ENCODE assay signal across 35 mouse cellular contexts in the genomic region with DNA sequence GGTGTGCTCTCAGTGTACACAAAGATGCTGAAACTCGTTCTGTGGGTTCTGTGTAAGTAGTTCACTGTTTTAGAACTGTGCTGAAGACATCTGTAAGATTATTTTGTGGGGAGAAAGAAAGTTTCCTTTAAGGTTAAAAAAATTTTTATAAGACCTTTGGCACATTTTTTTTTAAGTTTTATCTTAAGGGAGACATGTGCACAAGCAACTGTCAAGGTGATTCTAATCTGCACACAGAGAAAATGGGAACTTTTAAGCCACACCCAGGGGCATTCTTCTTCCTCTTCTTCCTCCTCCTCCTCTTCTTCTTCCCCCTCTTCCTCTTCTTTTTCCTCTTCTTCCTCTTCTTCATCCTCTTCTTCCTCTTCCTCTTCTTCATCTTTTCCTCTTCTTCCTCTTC.
"Had no signal": no experiment of that assay in that cellular context is flagged by ENCODE, and none has a peak within 500 bp of the region (broad histone marks: within the 10 kb centered on the region; RNA-seq: fewer than 3 reads in every experiment).

No protein-coding gene starts in this region.

- H3K4me1 ChIP-seq: heart, embryonic 13.5 days; heart, embryonic 15.5 days; hindbrain, embryonic 12.5 days; hindbrain, embryonic 13.5 days; hindbrain, embryonic 15.5 days; intestine, embryonic 15.5 days; kidney, embryonic 15.5 days had no signal

- H3K4me2 ChIP-seq: heart, embryonic 11.5 days; heart, embryonic 12.5 days; heart, embryonic 13.5 days; heart, embryonic 15.5 days; hindbrain, embryonic 12.5 days; hindbrain, embryonic 13.5 days; hindbrain, embryonic 14.5 days; hindbrain, embryonic 15.5 days; intestine, embryonic 15.5 days; kidney, embryonic 15.5 days had no signal

- H3K27ac ChIP-seq: heart, embryonic 10.5 days; heart, embryonic 13.5 days; heart, embryonic 15.5 days; hindbrain, embryonic 10.5 days; hindbrain, embryonic 12.5 days; hindbrain, embryonic 13.5 days; hindbrain, embryonic 14.5 days; hindbrain, embryonic 15.5 days; hindbrain, postnatal 0 days; intestine, embryonic 15.5 days; kidney, embryonic 15.5 days; kidney, postnatal 0 days; layer of hippocampus, adult 2 months had no signal

- DNase-seq: heart, postnatal 10 days; heart, postnatal 14 days; heart, postnatal 36 days; heart, postnatal 4 days; kidney, adult 11 months; kidney, adult 18-20 months; kidney, adult 2 months; kidney, adult 8-10 months; kidney, adult 9 months; kidney, postnatal 10 days; kidney, postnatal 14 days; kidney, postnatal 25 days; kidney, postnatal 36 days; kidney, postnatal 4 days; layer of hippocampus, adult 9-11 months; layer of hippocampus, postnatal 36 days had no signal

- ATAC-seq: hindbrain, embryonic 16.5 days; hindbrain, postnatal 0 days; inflammation-experienced regulatory T-cells, adult 6 months; intestine, embryonic 15.5 days; intestine, embryonic 16.5 days; intestine, postnatal 0 days had no signal

- H3K4me3 ChIP-seq: heart, embryonic 10.5 days; heart, embryonic 12.5 days; heart, embryonic 13.5 days; heart, embryonic 15.5 days; hindbrain, embryonic 10.5 days; hindbrain, embryonic 12.5 days; hindbrain, embryonic 13.5 days; hindbrain, embryonic 15.5 days; intestine, embryonic 15.5 days; kidney, embryonic 15.5 days; layer of hippocampus, adult 2 months had no signal

- H3K27me3 ChIP-seq: hindbrain, embryonic 12.5 days; hindbrain, embryonic 15.5 days; intestine, embryonic 15.5 days had no signal

- H3K9ac ChIP-seq: heart, embryonic 12.5 days; heart, embryonic 13.5 days; heart, embryonic 15.5 days; hindbrain, embryonic 12.5 days; hindbrain, embryonic 13.5 days; hindbrain, embryonic 14.5 days; hindbrain, embryonic 15.5 days; intestine, embryonic 15.5 days; kidney, embryonic 15.5 days had no signal

- H3K9me3 ChIP-seq: heart, embryonic 10.5 days; heart, embryonic 12.5 days; heart, embryonic 13.5 days; heart, embryonic 15.5 days; hindbrain, embryonic 10.5 days; hindbrain, embryonic 12.5 days; hindbrain, embryonic 13.5 days; hindbrain, embryonic 15.5 days; intestine, embryonic 15.5 days; kidney, embryonic 15.5 days had no signal

- H3K36me3 ChIP-seq: heart, embryonic 10.5 days; heart, embryonic 12.5 days; heart, embryonic 13.5 days; heart, embryonic 15.5 days; hindbrain, embryonic 15.5 days; intestine, embryonic 15.5 days; kidney, embryonic 15.5 days had no signal
